ENCODE assay signal across 12 mouse cellular contexts in genomic region chr10:87491485-87492040, GRCm38 (mm10). TPM values are rescaled to one million over a fixed set of nuclear protein-coding genes. Genes with fewer than 3 reads are reported as not detected.
DNase-seq lines count a peak whose midpoint lies in the region; ATAC-seq and TF ChIP-seq lines count a peak whose summit lies in the region.
"Had no signal": no experiment of that assay in that cellular context is flagged by ENCODE, and none has a peak within 500 bp of the region (broad histone marks: within the 10 kb centered on the region; RNA-seq: fewer than 3 reads in every experiment).

No protein-coding gene starts in this region.

- peak overlapping the region; percentile 98; the same call in 1 of the 2 replicates for H3K4me2 ChIP-seq in embryonic facial prominence, embryonic 15.5 days (replicated peaks)
- H3K4me2 ChIP-seq in intestine, embryonic 14.5 days (ENCODE audit: low read length), result no peak overlapping the region
- peak overlapping the region; percentile 88 for H3K4me2 ChIP-seq in neural tube, embryonic 11.5 days (ENCODE audit: low read depth)

- no peak for ATAC-seq in embryonic facial prominence, embryonic 15.5 days (ENCODE audit: insufficient number of reproducible peaks, low FRiP score, low TSS enrichment, low read depth)
- no peak for ATAC-seq in intestine, embryonic 14.5 days (replicated peaks; ENCODE audit: low FRiP score, low TSS enrichment, low read depth)
- no peak for ATAC-seq in neural tube, embryonic 11.5 days (ENCODE audit: insufficient read depth, low FRiP score, low TSS enrichment)

- 4% methylated on average over 11 of the region's 11 CpGs for WGBS in heart, embryonic 10.5 days
- 2% methylated on average over 11 of the region's 11 CpGs for WGBS in embryonic facial prominence, embryonic 15.5 days
- WGBS in intestine, embryonic 14.5 days, result 3% methylated on average over 11 of the region's 11 CpGs
- under 1% methylated on average over 11 of the region's 11 CpGs for WGBS in neural tube, embryonic 11.5 days
- WGBS in lung, adult 2 months, result 6% methylated on average over 11 of the region's 11 CpGs

- TF ChIP-seq POLR2A in lung, adult 2 months (IDR thresholded peaks at IDR 0.05; ENCODE audit: borderline replicate concordance, extremely low read depth, low read depth, low read length), result no peak

- no peak for TF ChIP-seq CTCF in lung, adult 2 months (IDR thresholded peaks at IDR 0.05; ENCODE audit: insufficient read depth, low read length)

- H3K4me3 ChIP-seq in heart, embryonic 10.5 days, result no peak overlapping the region
- H3K4me3 ChIP-seq in embryonic facial prominence, embryonic 15.5 days (replicated peaks), result no peak overlapping the region
- H3K4me3 ChIP-seq in intestine, embryonic 14.5 days (ENCODE audit: low read depth, low read length), result peak overlapping the region; percentile 56; the same call in 1 of the 2 replicates
- H3K4me3 ChIP-seq in neural tube, embryonic 11.5 days (ENCODE audit: low read depth, low read length), result peak overlapping the region; percentile 83
- no peak overlapping the region for H3K4me3 ChIP-seq in lung, adult 2 months (replicated peaks; ENCODE audit: extremely low read depth, low read depth, low read length)

- peak; percentile 70 for DNase-seq in heart, adult 11 months
- no peak for DNase-seq in heart, embryonic 10.5 days (ENCODE audit: low spot score)
- no peak for DNase-seq in intestine, embryonic 14.5 days (ENCODE audit: low spot score)
- peak; percentile 37 for DNase-seq in neural tube, embryonic 11.5 days (ENCODE audit: low spot score)
- no peak for DNase-seq in thymus, postnatal 10 days (ENCODE audit: low spot score in 2 of 2)
- DNase-seq in heart, adult 9 months (ENCODE audit: low spot score in 2 of 2), result no peak
- DNase-seq in lung, adult 2 months, result no peak
- DNase-seq: heart, adult 2 months; kidney, postnatal 4 days; liver had no signal

- no peak overlapping the region for H3K27ac ChIP-seq in heart, embryonic 10.5 days
- H3K27ac ChIP-seq in embryonic facial prominence, embryonic 15.5 days (replicated peaks), result no peak overlapping the region
- peak overlapping the region; percentile 41; the same call in 1 of the 2 replicates for H3K27ac ChIP-seq in intestine, embryonic 14.5 days (ENCODE audit: low read depth)
- H3K27ac ChIP-seq in neural tube, embryonic 11.5 days (ENCODE audit: low read depth, low read length), result 0 out of 2 replicates have a peak overlapping the region, but pooled peaks have one; percentile 14
- H3K27ac ChIP-seq: heart, adult 2 months had no signal

- H3K4me1 ChIP-seq in heart, embryonic 10.5 days, result peaks cover 19% of the 10 kb centered on the region
- H3K4me1 ChIP-seq in embryonic facial prominence, embryonic 15.5 days, result peaks cover 30% of the 10 kb centered on the region
- peaks cover 9% of the 10 kb centered on the region; the same call in 1 of the 2 replicates for H3K4me1 ChIP-seq in intestine, embryonic 14.5 days (replicated peaks; ENCODE audit: control insufficient read depth, insufficient read depth, low read length)
- peaks cover 26% of the 10 kb centered on the region for H3K4me1 ChIP-seq in neural tube, embryonic 11.5 days (ENCODE audit: control insufficient read depth, insufficient read depth, low read length)
- no peaks in the 10 kb centered on the region; the same call in 1 of the 2 replicates for H3K4me1 ChIP-seq in lung, adult 2 months (ENCODE audit: control insufficient read depth, insufficient read depth, low read length)

- H3K9ac ChIP-seq in embryonic facial prominence, embryonic 15.5 days, result no peak overlapping the region
- H3K9ac ChIP-seq in intestine, embryonic 14.5 days (ENCODE audit: low read length), result peak overlapping the region; percentile 28
- H3K9ac ChIP-seq in neural tube, embryonic 11.5 days (ENCODE audit: low read length), result peak overlapping the region; percentile 72

- peaks cover 99% of the 10 kb centered on the region for H3K27me3 ChIP-seq in heart, embryonic 10.5 days (ENCODE audit: insufficient read depth, poor library complexity, severe bottlenecking)
- peaks cover 93% of the 10 kb centered on the region for H3K27me3 ChIP-seq in embryonic facial prominence, embryonic 15.5 days
- peaks cover 96% of the 10 kb centered on the region for H3K27me3 ChIP-seq in intestine, embryonic 14.5 days (replicated peaks; ENCODE audit: control insufficient read depth, insufficient read depth, low read length)
- H3K27me3 ChIP-seq in neural tube, embryonic 11.5 days (ENCODE audit: control insufficient read depth, insufficient read depth, low read length), result peaks cover 41% of the 10 kb centered on the region

- H3K36me3 ChIP-seq in heart, embryonic 10.5 days, result no peaks in the 10 kb centered on the region
- no peaks in the 10 kb centered on the region for H3K36me3 ChIP-seq in embryonic facial prominence, embryonic 15.5 days
- H3K36me3 ChIP-seq in intestine, embryonic 14.5 days (ENCODE audit: control insufficient read depth, insufficient read depth, low read length), result no peaks in the 10 kb centered on the region
- H3K36me3 ChIP-seq in neural tube, embryonic 11.5 days (ENCODE audit: control insufficient read depth, insufficient read depth, low read length), result no peaks in the 10 kb centered on the region

- H3K9me3 ChIP-seq in heart, embryonic 10.5 days, result no peaks in the 10 kb centered on the region
- no peaks in the 10 kb centered on the region for H3K9me3 ChIP-seq in embryonic facial prominence, embryonic 15.5 days (replicated peaks)
- peaks cover 4% of the 10 kb centered on the region; the same call in 1 of the 2 replicates for H3K9me3 ChIP-seq in intestine, embryonic 14.5 days (ENCODE audit: control insufficient read depth, low read length)
- no peaks in the 10 kb centered on the region for H3K9me3 ChIP-seq in neural tube, embryonic 11.5 days (ENCODE audit: control insufficient read depth, low read length)

RNA-seq across cellular contexts. Expression of gene Ascl1, which starts 1.9 kb away (rescaled TPM):
- polyA plus RNA-seq in heart, embryonic 10.5 days (2016; fragmentation: Nextera tagmentation; extraction: Ambion mirVana), result 0.92 TPM in 1 of 2 replicates, not detected in the other
- 1.9 TPM in 2 replicates for polyA plus RNA-seq in embryonic facial prominence, embryonic 15.5 days (2015; fragmentation: Nextera tagmentation; extraction: Ambion mirVana)
- polyA plus RNA-seq in intestine, embryonic 14.5 days (2014; fragmentation: Nextera tagmentation; extraction: Ambion mirVana), result 18.9 and 20.1 TPM in 2 replicates
- polyA plus RNA-seq in neural tube, embryonic 11.5 days (2014; fragmentation: Nextera tagmentation; extraction: Ambion mirVana), result 40.5 and 42.9 TPM in 2 replicates
- 0.98 and 1.5 TPM in 2 replicates for polyA plus RNA-seq in lung, adult 2 months (2012; rRNA removed)
- polyA plus RNA-seq: spleen, adult 2 months had no signal

RNA-seq across cellular contexts. Expression of gene Pah, which starts 30.0 kb away (rescaled TPM):
- 0.55 TPM in 1 of 2 replicates, not detected in the other for polyA plus RNA-seq in heart, embryonic 10.5 days (2016; fragmentation: Nextera tagmentation; extraction: Ambion mirVana)
- polyA plus RNA-seq in embryonic facial prominence, embryonic 15.5 days (2015; fragmentation: Nextera tagmentation; extraction: Ambion mirVana), result not detected in 2 replicates
- polyA plus RNA-seq in intestine, embryonic 14.5 days (2014; fragmentation: Nextera tagmentation; extraction: Ambion mirVana), result 0.87 TPM in 1 of 2 replicates, not detected in the other
- polyA plus RNA-seq in neural tube, embryonic 11.5 days (2014; fragmentation: Nextera tagmentation; extraction: Ambion mirVana), result not detected in 2 replicates
- 0.25 TPM in 1 of 2 replicates, not detected in the other for polyA plus RNA-seq in lung, adult 2 months (2012; rRNA removed)

Comparison
In these comparisons a context has a peak if more than half of its experiments do, and no peak if none do; other contexts are left out.
1. DNase-seq: peak in heart, adult 11 months (single experiment) and neural tube, embryonic 11.5 days (single experiment); none in heart, embryonic 10.5 days (single experiment), intestine, embryonic 14.5 days (single experiment), thymus, postnatal 10 days (0 of 2), heart, adult 9 months (0 of 2) and lung, adult 2 months (single experiment).
2. H3K27ac ChIP-seq: peak in intestine, embryonic 14.5 days (single experiment) and neural tube, embryonic 11.5 days (single experiment); none in heart, embryonic 10.5 days (single experiment) and embryonic facial prominence, embryonic 15.5 days (single experiment).
3. H3K4me3 ChIP-seq: peak in intestine, embryonic 14.5 days (single experiment) and neural tube, embryonic 11.5 days (single experiment); none in heart, embryonic 10.5 days (single experiment), embryonic facial prominence, embryonic 15.5 days (single experiment) and lung, adult 2 months (single experiment).